Mouse (Mus musculus) midbrain, embryonic 11.5 days (tissue): ENCODE data around the gene Ogn. TPM values are rescaled to one million over a fixed set of nuclear protein-coding genes. Genes with fewer than 3 reads are reported as not detected.
A peak's percentile ranks its signal among the peaks of the same experiment; 100 is the strongest.
"Not testable (repeated sequence)": the region's sequence is repeated elsewhere in the genome, so short reads cannot be mapped to it uniquely, and the experiment has no call there.

Source experiments
- ATAC-seq: fragments of 200-750 bp; cut with Nextera tagmentation; 2 replicates; pipeline ENCODE4 v1.8.0; 2017; ENCODE audit warnings: moderate TSS enrichment, moderate library complexity; ENCODE audit not compliant: low FRiP score
- DNase-seq: peaks from one replicate; pipeline ENCODE4 v3.0.0; 2015; ENCODE audit warnings: low spot score; ENCODE audit errors: missing footprints
- H3K27ac ChIP-seq: fragments of 300-500 bp; sonication (generic); 2 replicates; pipeline ENCODE4 v1.5.1; 2014; ENCODE audit warnings: low read depth, low read length
- H3K27me3 ChIP-seq: fragments of 300-500 bp; sonication (generic); 2 replicates; pipeline ENCODE4 v1.6.1; 2014; ENCODE audit warnings: mild to moderate bottlenecking, low read length, moderate library complexity, mixed read lengths; ENCODE audit not compliant: control insufficient read depth, insufficient read depth
- H3K36me3 ChIP-seq: fragments of 300-500 bp; sonication (generic); 2 replicates; pipeline ENCODE4 v1.6.1; 2014; ENCODE audit warnings: mild to moderate bottlenecking, low read length, moderate library complexity, mixed read lengths; ENCODE audit not compliant: control insufficient read depth, insufficient read depth
- H3K4me1 ChIP-seq: fragments of 300-500 bp; sonication (generic); 2 replicates; pipeline ENCODE4 v1.6.1; 2014; ENCODE audit warnings: low read length; ENCODE audit not compliant: control insufficient read depth, insufficient read depth
- H3K4me2 ChIP-seq: fragments of 300-500 bp; sonication (generic); 2 replicates; pipeline ENCODE4 v1.6.1; 2014; ENCODE audit warnings: mild to moderate bottlenecking, moderate library complexity
- H3K4me3 ChIP-seq: fragments of 300-500 bp; sonication (generic); 2 replicates; pipeline ENCODE4 v1.5.1; 2014; ENCODE audit warnings: low read depth, low read length
- H3K9ac ChIP-seq: fragments of 300-500 bp; sonication (generic); 2 replicates; pipeline ENCODE4 v1.6.1; 2014; ENCODE audit warnings: low read length
- H3K9me3 ChIP-seq: fragments of 300-500 bp; sonication (generic); 2 replicates; pipeline ENCODE4 v1.6.1; 2016; ENCODE audit warnings: low read length; ENCODE audit not compliant: control insufficient read depth
- WGBS: fragments of 180-500 bp; shearing (Covaris S2); extraction: QIAGEN DNeasy Blood & Tissue Kit; methylation state at CpG from one replicate; pipeline ENCODE4 v1.1.7; 2014; 5-methylcytosine and 5-hydroxymethylcytosine counted together
- polyA plus RNA-seq: library from polyadenylated mRNA; unstranded; fragments of >200 nt; fragmentation: Nextera tagmentation; extraction: Ambion mirVana; gene quantifications from 2 replicates; pipeline ENCODE4 v1.2.1, GENCODE M21; 2014

Gene Ogn
- polyA plus RNA-seq, 1 experiment from 2014 or later, result 10.2 TPM

DNA sequence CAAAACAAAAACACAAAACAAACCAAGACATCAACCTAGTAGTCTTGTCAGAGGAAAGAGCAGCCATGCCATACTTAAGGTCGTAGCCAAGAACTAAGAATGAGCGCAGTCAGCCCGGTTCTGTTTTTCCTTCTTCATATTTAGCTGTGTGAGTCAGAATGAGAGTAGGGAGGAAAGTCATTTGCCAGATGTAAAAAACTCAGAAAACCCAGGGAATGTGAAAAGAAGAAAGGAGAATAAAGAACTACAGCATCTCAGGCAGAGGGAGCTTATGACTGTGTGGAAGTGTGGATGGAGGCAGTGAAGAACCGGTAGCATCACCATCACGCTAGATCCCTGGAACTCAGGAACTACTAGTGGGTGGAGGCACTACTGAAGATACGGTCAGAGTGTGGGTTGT lies 21.8 kb upstream of the Ogn start:
- Histone ChIP-seq H3K4me3 (no peak overlapping the region), H3K27me3 (no peaks in the 10 kb centered on the region), H3K4me1 (no peaks in the 10 kb centered on the region), H3K36me3 (no peaks in the 10 kb centered on the region), H3K27ac (no peak overlapping the region), H3K9ac (no peak overlapping the region), H3K4me2 (no peak overlapping the region), H3K9me3 (no peaks in the 10 kb centered on the region)
- WGBS, result 96% methylated on average over 6 of the region's 6 CpGs
- ATAC-seq, result no peak
- DNase-seq, result peak; percentile 75

GRCm38 (mm10) chr13:49602541-49602940 lies 5.3 kb upstream of the Ogn start:
- not testable (repeated sequence) for H3K4me1 ChIP-seq, H3K27ac ChIP-seq, H3K4me3 ChIP-seq, H3K36me3 ChIP-seq, H3K9ac ChIP-seq, H3K4me2 ChIP-seq, ATAC-seq, H3K9me3 ChIP-seq, H3K27me3 ChIP-seq, DNase-seq
- WGBS, result 26% methylated on average over 2 of the region's 2 CpGs

GRCm38 (mm10) chr13:49603603-49604002 lies 4.2 kb upstream of the Ogn start:
- DNase-seq (no peak), ATAC-seq (no peak)
- Histone ChIP-seq H3K27ac (no peak overlapping the region), H3K4me1 (no peaks in the 10 kb centered on the region), H3K4me2 (no peak overlapping the region), H3K27me3 (no peaks in the 10 kb centered on the region), H3K9ac (no peak overlapping the region), H3K4me3 (no peak overlapping the region), H3K9me3 (no peaks in the 10 kb centered on the region), H3K36me3 (no peaks in the 10 kb centered on the region)

DNA sequence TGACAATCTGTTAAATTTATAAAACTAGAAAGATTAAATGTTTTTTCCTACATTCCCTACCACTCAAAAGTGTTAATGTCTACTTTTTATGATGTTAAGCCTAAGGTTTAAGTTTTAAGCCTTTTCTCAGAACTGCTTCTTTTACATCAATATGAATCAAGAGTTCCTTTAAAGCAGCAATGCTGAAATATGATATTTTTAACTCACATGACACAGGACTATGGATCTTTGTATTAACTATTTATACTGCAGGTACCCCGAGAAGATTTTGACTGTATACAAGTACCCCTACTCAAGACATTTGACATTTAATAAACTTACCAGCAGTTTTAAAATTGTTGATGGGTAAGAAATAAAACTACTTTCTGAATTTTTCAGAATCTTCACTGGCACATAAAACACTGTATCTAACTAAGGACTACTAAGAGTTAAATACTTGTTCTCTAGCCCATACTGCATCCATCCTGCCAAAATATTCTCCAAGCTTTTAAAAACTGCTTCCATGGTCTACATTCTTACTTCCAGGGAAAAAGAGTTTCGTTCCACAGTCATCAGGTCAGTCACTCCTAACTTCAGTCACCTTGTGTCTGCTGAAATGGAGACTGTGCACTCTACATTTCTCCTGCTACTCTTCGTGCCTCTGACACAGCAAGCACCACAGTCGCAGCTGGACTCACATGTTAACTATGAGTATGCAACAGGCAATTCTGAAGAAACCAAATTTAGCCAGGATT lies 910 bp downstream of the Ogn start:
- Histone ChIP-seq H3K9ac (no peak overlapping the region), H3K4me2 (no peak overlapping the region), H3K36me3 (no peaks in the 10 kb centered on the region), H3K27ac (no peak overlapping the region), H3K4me1 (no peaks in the 10 kb centered on the region), H3K27me3 (no peaks in the 10 kb centered on the region), H3K9me3 (no peaks in the 10 kb centered on the region), H3K4me3 (no peak overlapping the region)
- no peak for DNase-seq
- no peak for ATAC-seq
- WGBS, result 83% methylated on average over 4 of the region's 4 CpGs

- WGBS, result 95% methylated on average over 3 of the region's 3 CpGs
- no peaks in the 10 kb centered on the region for H3K27me3 ChIP-seq
- H3K4me1 ChIP-seq, result no peaks in the 10 kb centered on the region
- ATAC-seq (no peak), DNase-seq (no peak)
- no peak overlapping the region for H3K4me2 ChIP-seq
- no peaks in the 10 kb centered on the region for H3K9me3 ChIP-seq
- no peak overlapping the region for H3K4me3 ChIP-seq
- no peak overlapping the region for H3K27ac ChIP-seq
- H3K9ac ChIP-seq, result no peak overlapping the region
- H3K36me3 ChIP-seq, result no peaks in the 10 kb centered on the region
These were observed 9.2 kb downstream of the Ogn start for GRCm38 (mm10) chr13:49617021-49617420.

GRCm38 (mm10) chr13:49618365-49618764 lies 10.5 kb downstream of the Ogn start:
- no peak overlapping the region for H3K27ac ChIP-seq
- no peaks in the 10 kb centered on the region for H3K9me3 ChIP-seq
- no peak overlapping the region for H3K9ac ChIP-seq
- H3K27me3 ChIP-seq, result no peaks in the 10 kb centered on the region
- no peak overlapping the region for H3K4me3 ChIP-seq
- H3K36me3 ChIP-seq, result no peaks in the 10 kb centered on the region
- H3K4me1 ChIP-seq, result no peaks in the 10 kb centered on the region
- DNase-seq (no peak), ATAC-seq (no peak)
- no peak overlapping the region for H3K4me2 ChIP-seq

- WGBS, result 94% methylated on average over 1 of the region's 1 CpGs
- H3K27ac ChIP-seq, result no peak overlapping the region
- H3K27me3 ChIP-seq, result no peaks in the 10 kb centered on the region
- no peak overlapping the region for H3K9ac ChIP-seq
- DNase-seq, result no peak
- no peaks in the 10 kb centered on the region for H3K9me3 ChIP-seq
- ATAC-seq, result no peak
- H3K4me3 ChIP-seq, result no peak overlapping the region
- no peak overlapping the region for H3K4me2 ChIP-seq
- no peaks in the 10 kb centered on the region for H3K4me1 ChIP-seq
- H3K36me3 ChIP-seq, result no peaks in the 10 kb centered on the region
These were observed 15.4 kb downstream of the Ogn start for GRCm38 (mm10) chr13:49623216-49623615.

- no peak overlapping the region for H3K4me3 ChIP-seq
- no peak for DNase-seq
- no peak overlapping the region for H3K27ac ChIP-seq
- no peak for ATAC-seq
- no peak overlapping the region for H3K4me2 ChIP-seq
- no peaks in the 10 kb centered on the region for H3K27me3 ChIP-seq
- no peaks in the 10 kb centered on the region for H3K9me3 ChIP-seq
- H3K9ac ChIP-seq, result no peak overlapping the region
- H3K36me3 ChIP-seq, result no peaks in the 10 kb centered on the region
- H3K4me1 ChIP-seq, result no peaks in the 10 kb centered on the region
These were observed 20.3 kb downstream of the Ogn start for GRCm38 (mm10) chr13:49628167-49628566.

DNA sequence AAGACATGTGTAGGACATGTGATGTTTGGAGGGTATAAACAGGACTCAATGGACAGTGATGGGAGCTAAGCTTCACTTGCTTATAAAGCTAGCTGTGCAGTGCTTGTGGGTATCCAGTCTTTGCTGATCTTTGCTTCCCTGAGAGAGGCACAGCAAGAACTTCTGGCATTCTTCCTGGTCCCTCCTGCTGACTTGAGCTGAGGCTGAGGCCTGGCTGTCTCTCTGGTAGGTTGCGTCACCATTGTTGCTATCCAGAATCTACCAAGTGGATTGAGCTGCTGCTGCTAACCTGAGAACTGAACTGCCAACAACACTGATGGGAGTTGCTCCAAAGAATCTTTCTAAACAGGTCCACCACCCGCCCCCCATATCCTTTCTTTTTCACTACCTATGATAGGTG lies 21.2 kb downstream of the Ogn start:
- Histone ChIP-seq H3K9me3 (no peaks in the 10 kb centered on the region), H3K27ac (no peak overlapping the region), H3K4me2 (no peak overlapping the region), H3K36me3 (no peaks in the 10 kb centered on the region), H3K27me3 (no peaks in the 10 kb centered on the region), H3K4me3 (no peak overlapping the region), H3K9ac (no peak overlapping the region), H3K4me1 (no peaks in the 10 kb centered on the region)
- ATAC-seq, result no peak
- DNase-seq, result no peak
- WGBS, result 87% methylated on average over 2 of the region's 2 CpGs
